Mouse (Mus musculus): Measurements from ENCODE around the gene Sugp2. TPM values are rescaled to one million over a fixed set of nuclear protein-coding genes. Genes with fewer than 3 reads are reported as not detected.

Gene Sugp2
- polyA plus RNA-seq, 1 experiment from 2014 or later, result 104 TPM

GRCm38 (mm10) chr8:70267674-70268073 lies 33.6 kb downstream of the Sugp2 start:
- ATAC-seq, result no peak
- Histone ChIP-seq H3K4me3 (replicated peaks; ENCODE audit: low read length) (no peak overlapping the region), H3K9me3 (ENCODE audit: control insufficient read depth, low read length) (no peaks in the 10 kb centered on the region), H3K36me3 (ENCODE audit: control insufficient read depth, insufficient read depth) (peaks cover 20% of the 10 kb centered on the region), H3K4me2 (ENCODE audit: low read length) (no peak overlapping the region), H3K27ac (ENCODE audit: low read length) (no peak overlapping the region), H3K9ac (replicated peaks; ENCODE audit: low read depth, low read length) (no peak overlapping the region), H3K27me3 (replicated peaks; ENCODE audit: control insufficient read depth, insufficient read depth, low read length) (no peaks in the 10 kb centered on the region), H3K4me1 (replicated peaks; ENCODE audit: control insufficient read depth, insufficient read depth, low read length) (no peaks in the 10 kb centered on the region)
- 86% methylated on average over 3 of the region's 3 CpGs for WGBS

- Histone ChIP-seq H3K4me2 (ENCODE audit: low read length) (no peak overlapping the region), H3K9ac (replicated peaks; ENCODE audit: low read depth, low read length) (no peak overlapping the region), H3K4me1 (replicated peaks; ENCODE audit: control insufficient read depth, insufficient read depth, low read length) (no peaks in the 10 kb centered on the region), H3K27me3 (replicated peaks; ENCODE audit: control insufficient read depth, insufficient read depth, low read length) (no peaks in the 10 kb centered on the region), H3K36me3 (ENCODE audit: control insufficient read depth, insufficient read depth) (peaks cover 14% of the 10 kb centered on the region), H3K4me3 (replicated peaks; ENCODE audit: low read length) (no peak overlapping the region), H3K27ac (ENCODE audit: low read length) (no peak overlapping the region), H3K9me3 (ENCODE audit: control insufficient read depth, low read length) (no peaks in the 10 kb centered on the region)
- ATAC-seq, result 0 out of 2 replicates have a peak, but pooled peaks have one; percentile 7
- 20% methylated on average over 5 of the region's 5 CpGs for WGBS
These were observed 34.3 kb downstream of the Sugp2 start for GRCm38 (mm10) chr8:70268311-70268710.

- peaks cover 7% of the 10 kb centered on the region; the same call in 1 of the 2 replicates for H3K36me3 ChIP-seq (ENCODE audit: control insufficient read depth, insufficient read depth)
- peak; percentile 22; the same call in 1 of the 2 replicates for ATAC-seq
- no peak overlapping the region for H3K27ac ChIP-seq (ENCODE audit: low read length)
- H3K9me3 ChIP-seq (ENCODE audit: control insufficient read depth, low read length), result no peaks in the 10 kb centered on the region
- no peak overlapping the region for H3K4me3 ChIP-seq (replicated peaks; ENCODE audit: low read length)
- WGBS, result 60% methylated on average over 11 of the region's 11 CpGs
- no peaks in the 10 kb centered on the region for H3K27me3 ChIP-seq (replicated peaks; ENCODE audit: control insufficient read depth, insufficient read depth, low read length)
- H3K9ac ChIP-seq (replicated peaks; ENCODE audit: low read depth, low read length), result no peak overlapping the region
- no peak overlapping the region for H3K4me2 ChIP-seq (ENCODE audit: low read length)
- H3K4me1 ChIP-seq (replicated peaks; ENCODE audit: control insufficient read depth, insufficient read depth, low read length), result no peaks in the 10 kb centered on the region
These were observed 35.0 kb downstream of the Sugp2 start for GRCm38 (mm10) chr8:70268799-70269565.

DNA sequence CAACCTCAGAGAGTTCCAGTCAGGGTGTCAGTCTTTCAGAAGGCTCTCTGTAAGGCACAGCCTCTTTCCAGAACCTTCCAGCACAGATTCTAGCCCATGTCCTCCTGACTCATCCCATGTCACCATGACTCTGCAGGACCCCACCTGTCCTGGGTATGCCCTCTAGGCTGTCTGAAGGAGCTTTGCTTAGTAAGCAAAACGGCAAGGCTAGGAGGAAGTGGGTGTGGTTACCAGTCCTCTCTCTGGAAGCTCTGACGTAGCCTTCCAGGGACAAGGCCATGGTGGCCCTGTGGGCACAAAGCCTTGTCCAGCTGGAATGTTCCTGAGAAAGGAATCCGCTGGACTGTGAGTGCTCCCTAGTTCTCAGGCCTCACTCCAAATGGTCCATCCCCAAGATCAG lies 38.9 kb downstream of the Sugp2 start:
- H3K4me1 ChIP-seq (replicated peaks; ENCODE audit: control insufficient read depth, insufficient read depth, low read length), result no peaks in the 10 kb centered on the region
- H3K4me3 ChIP-seq (replicated peaks; ENCODE audit: low read length), result no peak overlapping the region
- WGBS, result 72% methylated on average over 3 of the region's 3 CpGs
- no peaks in the 10 kb centered on the region for H3K9me3 ChIP-seq (ENCODE audit: control insufficient read depth, low read length)
- H3K36me3 ChIP-seq (ENCODE audit: control insufficient read depth, insufficient read depth), result no peaks in the 10 kb centered on the region
- no peak overlapping the region for H3K4me2 ChIP-seq (ENCODE audit: low read length)
- no peak for ATAC-seq
- H3K27me3 ChIP-seq (replicated peaks; ENCODE audit: control insufficient read depth, insufficient read depth, low read length), result no peaks in the 10 kb centered on the region
- H3K9ac ChIP-seq (replicated peaks; ENCODE audit: low read depth, low read length), result no peak overlapping the region
- H3K27ac ChIP-seq (ENCODE audit: low read length), result no peak overlapping the region

GRCm38 (mm10) chr8:70274350-70274749 lies 40.3 kb downstream of the Sugp2 start:
- H3K4me1 ChIP-seq (replicated peaks; ENCODE audit: control insufficient read depth, insufficient read depth, low read length), result no peaks in the 10 kb centered on the region
- no peaks in the 10 kb centered on the region for H3K9me3 ChIP-seq (ENCODE audit: control insufficient read depth, low read length)
- no peaks in the 10 kb centered on the region for H3K36me3 ChIP-seq (ENCODE audit: control insufficient read depth, insufficient read depth)
- ATAC-seq, result no peak
- no peak overlapping the region for H3K9ac ChIP-seq (replicated peaks; ENCODE audit: low read depth, low read length)
- no peak overlapping the region for H3K27ac ChIP-seq (ENCODE audit: low read length)
- no peak overlapping the region for H3K4me2 ChIP-seq (ENCODE audit: low read length)
- no peaks in the 10 kb centered on the region for H3K27me3 ChIP-seq (replicated peaks; ENCODE audit: control insufficient read depth, insufficient read depth, low read length)
- H3K4me3 ChIP-seq (replicated peaks; ENCODE audit: low read length), result no peak overlapping the region

DNA sequence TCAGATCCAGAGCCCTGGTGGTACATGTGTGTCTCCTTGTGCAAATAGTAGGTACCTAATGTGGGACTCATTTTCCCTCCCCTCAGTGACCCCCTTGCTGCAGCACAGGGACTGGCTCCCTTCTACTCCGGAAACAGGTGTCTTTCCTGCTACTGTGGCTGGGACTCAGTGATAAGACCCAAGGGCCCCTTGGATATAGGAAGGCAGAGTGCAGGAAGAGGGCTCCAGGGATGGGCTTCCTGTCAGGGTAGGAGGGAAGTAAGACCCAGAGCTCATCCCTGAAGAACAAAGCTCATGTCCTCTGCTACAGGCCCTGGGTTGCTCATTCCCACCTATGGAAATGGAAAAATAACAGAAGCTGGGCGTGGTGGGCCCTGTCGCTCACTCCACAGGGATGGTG lies 42.5 kb downstream of the Sugp2 start:
- Histone ChIP-seq H3K27ac (ENCODE audit: low read length) (no peak overlapping the region), H3K9ac (replicated peaks; ENCODE audit: low read depth, low read length) (no peak overlapping the region), H3K4me1 (replicated peaks; ENCODE audit: control insufficient read depth, insufficient read depth, low read length) (no peaks in the 10 kb centered on the region), H3K36me3 (ENCODE audit: control insufficient read depth, insufficient read depth) (no peaks in the 10 kb centered on the region), H3K27me3 (replicated peaks; ENCODE audit: control insufficient read depth, insufficient read depth, low read length) (no peaks in the 10 kb centered on the region), H3K4me2 (ENCODE audit: low read length) (no peak overlapping the region), H3K4me3 (replicated peaks; ENCODE audit: low read length) (no peak overlapping the region), H3K9me3 (ENCODE audit: control insufficient read depth, low read length) (no peaks in the 10 kb centered on the region)
- ATAC-seq, result no peak
- 91% methylated on average over 3 of the region's 3 CpGs for WGBS

GRCm38 (mm10) chr8:70278175-70278574 lies 44.1 kb downstream of the Sugp2 start:
- ATAC-seq, result no peak
- H3K36me3 ChIP-seq (ENCODE audit: control insufficient read depth, insufficient read depth), result no peaks in the 10 kb centered on the region
- H3K9me3 ChIP-seq (ENCODE audit: control insufficient read depth, low read length), result no peaks in the 10 kb centered on the region
- no peak overlapping the region for H3K9ac ChIP-seq (replicated peaks; ENCODE audit: low read depth, low read length)
- peaks cover 3% of the 10 kb centered on the region for H3K4me1 ChIP-seq (replicated peaks; ENCODE audit: control insufficient read depth, insufficient read depth, low read length)
- no peaks in the 10 kb centered on the region for H3K27me3 ChIP-seq (replicated peaks; ENCODE audit: control insufficient read depth, insufficient read depth, low read length)
- H3K4me2 ChIP-seq (ENCODE audit: low read length), result no peak overlapping the region
- no peak overlapping the region for H3K27ac ChIP-seq (ENCODE audit: low read length)
- WGBS, result 59% methylated on average over 15 of the region's 15 CpGs
- no peak overlapping the region for H3K4me3 ChIP-seq (replicated peaks; ENCODE audit: low read length)

- Histone ChIP-seq H3K9ac (replicated peaks; ENCODE audit: low read depth, low read length) (no peak overlapping the region), H3K4me1 (replicated peaks; ENCODE audit: control insufficient read depth, insufficient read depth, low read length) (peaks cover 8% of the 10 kb centered on the region), H3K4me2 (ENCODE audit: low read length) (no peak overlapping the region), H3K27me3 (replicated peaks; ENCODE audit: control insufficient read depth, insufficient read depth, low read length) (no peaks in the 10 kb centered on the region), H3K27ac (ENCODE audit: low read length) (no peak overlapping the region), H3K36me3 (ENCODE audit: control insufficient read depth, insufficient read depth) (no peaks in the 10 kb centered on the region), H3K9me3 (ENCODE audit: control insufficient read depth, low read length) (no peaks in the 10 kb centered on the region), H3K4me3 (replicated peaks; ENCODE audit: low read length) (no peak overlapping the region)
- 69% methylated on average over 8 of the region's 8 CpGs for WGBS
- no peak for ATAC-seq
These were observed 45.2 kb downstream of the Sugp2 start for GRCm38 (mm10) chr8:70279266-70279665.

- Histone ChIP-seq H3K4me1 (replicated peaks; ENCODE audit: control insufficient read depth, insufficient read depth, low read length) (peaks cover 11% of the 10 kb centered on the region), H3K9ac (replicated peaks; ENCODE audit: low read depth, low read length) (no peak overlapping the region), H3K4me3 (replicated peaks; ENCODE audit: low read length) (no peak overlapping the region), H3K9me3 (ENCODE audit: control insufficient read depth, low read length) (no peaks in the 10 kb centered on the region), H3K27me3 (replicated peaks; ENCODE audit: control insufficient read depth, insufficient read depth, low read length) (no peaks in the 10 kb centered on the region), H3K27ac (ENCODE audit: low read length) (no peak overlapping the region), H3K36me3 (ENCODE audit: control insufficient read depth, insufficient read depth) (peaks cover 6% of the 10 kb centered on the region), H3K4me2 (ENCODE audit: low read length) (no peak overlapping the region)
- ATAC-seq, result no peak
- WGBS, result 31% methylated on average over 3 of the region's 3 CpGs
These were observed 47.0 kb downstream of the Sugp2 start for GRCm38 (mm10) chr8:70281001-70281400.
